ENCODE assay signal across 1 mouse cellular context in the genomic region with DNA sequence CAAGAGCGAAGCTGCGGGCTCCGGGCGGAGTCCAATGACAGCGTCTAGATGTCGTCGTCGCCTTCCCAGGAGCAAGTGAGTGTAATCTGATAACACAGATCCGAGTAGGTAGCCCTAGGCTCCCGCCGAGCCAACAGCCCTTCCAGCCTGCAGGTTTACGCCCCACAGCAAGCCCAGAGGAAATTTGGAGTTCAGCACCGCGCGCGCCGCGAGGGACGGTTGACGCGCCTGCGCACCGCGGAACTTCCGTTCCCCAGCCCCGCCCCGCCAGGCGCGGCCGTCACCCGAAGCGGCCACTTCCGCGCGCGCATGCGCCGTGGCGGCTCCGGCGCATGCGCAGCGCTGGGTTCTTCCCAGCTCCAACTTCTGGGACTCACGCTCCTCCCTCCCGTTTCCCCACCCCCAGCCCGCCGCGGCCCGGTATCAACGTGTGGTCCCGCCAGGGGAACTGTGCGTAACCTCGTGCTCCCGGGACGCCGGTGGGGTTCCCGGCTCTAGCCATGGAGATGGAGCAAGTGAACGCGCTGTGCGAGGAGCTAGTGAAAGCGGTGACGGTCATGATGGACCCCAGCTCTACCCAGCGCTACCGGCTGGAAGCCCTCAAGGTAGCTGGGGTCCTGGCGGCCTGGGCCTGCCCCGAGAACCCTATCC.
TF ChIP-seq lines count a peak whose summit lies in the region.

A gene (minus strand): TSS at position 225 of the 651 bp plus-strand sequence.
A gene (plus strand): TSS at position 362 of the 651 bp plus-strand sequence.

TF ChIP-seq in CH12.LX, 34 proteins besides CTCF, POLR2A, EP300 and RAD21:
- TF ChIP-seq BHLHE40 (IDR thresholded peaks at IDR 0.05; ENCODE audit: low read depth, low read length) (peak; percentile 36; the same call in 1 of the 2 replicates), CHD1 (IDR thresholded peaks at IDR 0.05; ENCODE audit: low read depth, low read length) (no peak), SIN3A (IDR thresholded peaks at IDR 0.05; ENCODE audit: low read length) (peak; percentile 91), GABPA (IDR thresholded peaks at IDR 0.05; ENCODE audit: insufficient replicate concordance, low read depth, low read length) (no peak), MAX (IDR thresholded peaks at IDR 0.05; ENCODE audit: low read length) (peak; percentile 77; the same call in 1 of the 2 replicates), TCF12 (IDR thresholded peaks at IDR 0.05; ENCODE audit: low read depth, low read length) (peak; percentile 91), POLR2AphosphoS2 (IDR thresholded peaks at IDR 0.05; ENCODE audit: low read depth, low read length) (peak; percentile 52; the same call in 1 of the 2 replicates), MXI1 (IDR thresholded peaks at IDR 0.05; ENCODE audit: low read depth, low read length) (peak; percentile 91), MYC (IDR thresholded peaks at IDR 0.05; ENCODE audit: low read depth, low read length) (peak; percentile 73; the same call in 1 of the 2 replicates), ZKSCAN1 (IDR thresholded peaks at IDR 0.05; ENCODE audit: borderline replicate concordance, low read depth, low read length) (no peak), RCOR1 (conservative IDR thresholded peaks at IDR 0.05; ENCODE audit: low read depth, low read length) (no peak), KAT2A (IDR thresholded peaks at IDR 0.05; ENCODE audit: insufficient replicate concordance, low read length) (peak; percentile 74; the same call in 1 of the 2 replicates), ELF1 (IDR thresholded peaks at IDR 0.05; ENCODE audit: low read depth, low read length) (peak; percentile 96), ZMIZ1 (IDR thresholded peaks at IDR 0.05; ENCODE audit: low read depth, low read length) (peak; percentile 80), E2F4 (IDR thresholded peaks at IDR 0.05; ENCODE audit: insufficient replicate concordance, low read depth, low read length) (peak; percentile 83; the same call in 1 of the 2 replicates), JUND (conservative IDR thresholded peaks at IDR 0.05; ENCODE audit: low read depth, low read length) (no peak), PAX5 (IDR thresholded peaks at IDR 0.05; ENCODE audit: low read length) (no peak), USF2 (conservative IDR thresholded peaks at IDR 0.05; ENCODE audit: low read depth, low read length) (no peak), JUN (IDR thresholded peaks at IDR 0.05; ENCODE audit: insufficient read depth, low read depth, low read length) (peak; percentile 24; the same call in 1 of the 2 replicates), UBTF (IDR thresholded peaks at IDR 0.05; ENCODE audit: low read depth, low read length) (no peak), NRF1 (IDR thresholded peaks at IDR 0.05; ENCODE audit: low read depth, low read length) (peak; percentile 96), ETS1 (conservative IDR thresholded peaks at IDR 0.05; ENCODE audit: low read depth, low read length) (no peak; the same call in 1 of the 2 replicates), IRF4 (IDR thresholded peaks at IDR 0.05; ENCODE audit: low read depth, low read length) (peak; percentile 55), SMC3 (IDR thresholded peaks at IDR 0.05; ENCODE audit: low read depth, low read length) (no peak), MEF2A (IDR thresholded peaks at IDR 0.05; ENCODE audit: borderline replicate concordance, low read depth, low read length) (peak; percentile 57; the same call in 1 of the 2 replicates), ZC3H11A (IDR thresholded peaks at IDR 0.05; ENCODE audit: low read depth, low read length) (no peak), MAFK (IDR thresholded peaks at IDR 0.05; ENCODE audit: insufficient replicate concordance, low read length) (no peak), USF1 (IDR thresholded peaks at IDR 0.05; ENCODE audit: low read depth, low read length) (no peak), NELFE (IDR thresholded peaks at IDR 0.05; ENCODE audit: low read depth, low read length) (peak; percentile 98), HCFC1 (IDR thresholded peaks at IDR 0.05; ENCODE audit: low read depth, low read length) (peak; percentile 75), CHD2 (IDR thresholded peaks at IDR 0.05; ENCODE audit: low read length) (peak; percentile 61), ZNF384 (IDR thresholded peaks at IDR 0.05; ENCODE audit: low read depth, low read length) (no peak), MAZ (IDR thresholded peaks at IDR 0.05; ENCODE audit: low read depth, low read length) (no peak), TBP (conservative IDR thresholded peaks at IDR 0.05; ENCODE audit: low read depth, low read length) (peak; percentile 62; the same call in 1 of the 2 replicates)
